Mouse (Mus musculus) forebrain, embryonic 11.5 days (tissue): ENCODE measurements around the gene Nup133. TPM values are rescaled to one million over a fixed set of nuclear protein-coding genes. Genes with fewer than 3 reads are reported as not detected.
A peak's percentile ranks its signal among the peaks of the same experiment; 100 is the strongest.

Experiments used
- ATAC-seq: fragments of 200-750 bp; cut with Nextera tagmentation; replicated peaks from 2 replicates; pipeline ENCODE4 v1.8.0; 2017; ENCODE audit warnings: moderate TSS enrichment; ENCODE audit not compliant: low FRiP score
- DNase-seq: peaks from one replicate; pipeline ENCODE4 v3.0.0-alpha.2; 2017; ENCODE audit warnings: low spot score
- H3K27ac ChIP-seq: fragments of 300-500 bp; sonication (generic); 2 replicates; pipeline ENCODE4 v1.5.1; 2014; ENCODE audit warnings: low read depth, low read length
- H3K27me3 ChIP-seq: fragments of 300-500 bp; sonication (generic); 2 replicates; pipeline ENCODE4 v1.6.1; 2014; ENCODE audit warnings: mild to moderate bottlenecking, low read length, mixed read lengths; ENCODE audit not compliant: control insufficient read depth, insufficient read depth
- H3K36me3 ChIP-seq: fragments of 300-500 bp; sonication (generic); 2 replicates; pipeline ENCODE4 v1.6.1; 2014; ENCODE audit warnings: mild to moderate bottlenecking, low read length, moderate library complexity, mixed read lengths; ENCODE audit not compliant: control insufficient read depth, insufficient read depth
- H3K4me1 ChIP-seq: fragments of 300-500 bp; sonication (generic); replicated peaks from 2 replicates; pipeline ENCODE4 v1.6.1; 2014; ENCODE audit warnings: low read length, mixed read lengths; ENCODE audit not compliant: control insufficient read depth, insufficient read depth
- H3K4me2 ChIP-seq: fragments of 300-500 bp; sonication (generic); 2 replicates; pipeline ENCODE4 v1.6.1; 2014; ENCODE audit warnings: low read depth, mild to moderate bottlenecking, low read length, moderate library complexity, mixed read lengths; ENCODE audit not compliant: severe bottlenecking
- H3K4me3 ChIP-seq: fragments of 300-500 bp; sonication (generic); 2 replicates; pipeline ENCODE4 v1.5.1; 2014; ENCODE audit warnings: low read depth, low read length
- H3K9ac ChIP-seq: fragments of 300-500 bp; sonication (generic); 2 replicates; pipeline ENCODE4 v1.6.1; 2014; ENCODE audit warnings: low read length
- H3K9me3 ChIP-seq: fragments of 300-500 bp; sonication (generic); 2 replicates; pipeline ENCODE4 v1.6.1; 2016; ENCODE audit warnings: low read length, mixed read lengths; ENCODE audit not compliant: control insufficient read depth
- WGBS: fragments of 180-500 bp; shearing (Covaris S2); extraction: QIAGEN DNeasy Blood & Tissue Kit; methylation state at CpG from one replicate; pipeline ENCODE4 v1.1.7; 2014; 5-methylcytosine and 5-hydroxymethylcytosine counted together
- polyA plus RNA-seq: library from polyadenylated mRNA; unstranded; fragments of >200 nt; fragmentation: Nextera tagmentation; extraction: Ambion mirVana; gene quantifications from 2 replicates; pipeline ENCODE4 v1.2.1, GENCODE M21; 2014

The Nup133 gene
- polyA plus RNA-seq, 1 experiment from 2014 or later = 60.6 TPM

- ATAC-seq (no peak), DNase-seq (no peak)
- H3K9me3 ChIP-seq = no peaks in the 10 kb centered on the region
- no peaks in the 10 kb centered on the region for H3K4me1 ChIP-seq
- no peak overlapping the region for H3K9ac ChIP-seq
- H3K27ac ChIP-seq = no peak overlapping the region
- 92% methylated on average over 3 of the region's 3 CpGs for WGBS
- no peaks in the 10 kb centered on the region for H3K27me3 ChIP-seq
- H3K4me2 ChIP-seq = no peak overlapping the region
- no peak overlapping the region for H3K4me3 ChIP-seq
- no peaks in the 10 kb centered on the region; the same call in 1 of the 2 replicates for H3K36me3 ChIP-seq
Observed at GRCm38 (mm10) chr8:123925671-123926070, 23.4 kb downstream of the Nup133 start.

- Histone ChIP-seq H3K27me3 (no peaks in the 10 kb centered on the region), H3K27ac (no peak overlapping the region), H3K9me3 (no peaks in the 10 kb centered on the region), H3K4me2 (no peak overlapping the region), H3K36me3 (no peaks in the 10 kb centered on the region; the same call in 1 of the 2 replicates), H3K9ac (no peak overlapping the region), H3K4me1 (no peaks in the 10 kb centered on the region), H3K4me3 (no peak overlapping the region)
- 15% methylated on average over 2 of the region's 2 CpGs for WGBS
- ATAC-seq (peak; percentile 33; the same call in 1 of the 2 replicates), DNase-seq (peak; percentile 87)
Observed at GRCm38 (mm10) chr8:123924719-123925118, 24.3 kb downstream of the Nup133 start.

GRCm38 (mm10) chr8:123914635-123915034 lies 34.4 kb downstream of the Nup133 start:
- H3K27ac ChIP-seq = no peak overlapping the region
- DNase-seq = no peak
- 95% methylated on average over 3 of the region's 3 CpGs for WGBS
- H3K4me3 ChIP-seq = no peak overlapping the region
- no peaks in the 10 kb centered on the region for H3K27me3 ChIP-seq
- H3K36me3 ChIP-seq = peaks cover 9% of the 10 kb centered on the region
- no peak for ATAC-seq
- H3K9me3 ChIP-seq = no peaks in the 10 kb centered on the region
- no peak overlapping the region for H3K9ac ChIP-seq
- H3K4me2 ChIP-seq = no peak overlapping the region
- H3K4me1 ChIP-seq = no peaks in the 10 kb centered on the region

- Histone ChIP-seq H3K27me3 (no peaks in the 10 kb centered on the region), H3K36me3 (peaks cover 13% of the 10 kb centered on the region), H3K4me3 (no peak overlapping the region), H3K9me3 (no peaks in the 10 kb centered on the region), H3K4me1 (no peaks in the 10 kb centered on the region), H3K27ac (no peak overlapping the region), H3K4me2 (no peak overlapping the region), H3K9ac (no peak overlapping the region)
- WGBS = 90% methylated on average over 4 of the region's 4 CpGs
- no peak for ATAC-seq
- DNase-seq = no peak
Observed at GRCm38 (mm10) chr8:123912265-123912664, 36.8 kb downstream of the Nup133 start.

- Histone ChIP-seq H3K4me3 (no peak overlapping the region), H3K36me3 (peaks cover 19% of the 10 kb centered on the region), H3K4me1 (no peaks in the 10 kb centered on the region), H3K4me2 (no peak overlapping the region), H3K9me3 (no peaks in the 10 kb centered on the region), H3K9ac (no peak overlapping the region), H3K27me3 (no peaks in the 10 kb centered on the region), H3K27ac (no peak overlapping the region)
- ATAC-seq = no peak
- WGBS = 96% methylated on average over 6 of the region's 6 CpGs
- DNase-seq = no peak
Observed at GRCm38 (mm10) chr8:123907604-123908003, 41.5 kb downstream of the Nup133 start.

- DNase-seq = no peak
- no peak overlapping the region for H3K4me2 ChIP-seq
- peaks cover 11% of the 10 kb centered on the region; the same call in 1 of the 2 replicates for H3K36me3 ChIP-seq
- no peaks in the 10 kb centered on the region for H3K9me3 ChIP-seq
- no peaks in the 10 kb centered on the region for H3K4me1 ChIP-seq
- WGBS = 91% methylated on average over 7 of the region's 7 CpGs
- H3K27ac ChIP-seq = no peak overlapping the region
- H3K9ac ChIP-seq = no peak overlapping the region
- H3K27me3 ChIP-seq = no peaks in the 10 kb centered on the region
- ATAC-seq = no peak
- no peak overlapping the region for H3K4me3 ChIP-seq
Observed at GRCm38 (mm10) chr8:123902653-123903052, 46.4 kb downstream of the Nup133 start.

- no peak for ATAC-seq
- no peaks in the 10 kb centered on the region for H3K9me3 ChIP-seq
- no peak overlapping the region for H3K9ac ChIP-seq
- no peak overlapping the region for H3K4me2 ChIP-seq
- WGBS = 93% methylated on average over 7 of the region's 7 CpGs
- no peak overlapping the region for H3K4me3 ChIP-seq
- peaks cover 11% of the 10 kb centered on the region; the same call in 1 of the 2 replicates for H3K36me3 ChIP-seq
- no peaks in the 10 kb centered on the region for H3K4me1 ChIP-seq
- no peak overlapping the region for H3K27ac ChIP-seq
- peaks cover 11% of the 10 kb centered on the region for H3K27me3 ChIP-seq
- no peak for DNase-seq
Observed at GRCm38 (mm10) chr8:123899366-123899765, 49.7 kb downstream of the Nup133 start.

- Histone ChIP-seq H3K4me1 (no peaks in the 10 kb centered on the region), H3K27ac (no peak overlapping the region), H3K27me3 (peaks cover 19% of the 10 kb centered on the region), H3K9ac (no peak overlapping the region), H3K36me3 (peaks cover 8% of the 10 kb centered on the region; the same call in 1 of the 2 replicates), H3K9me3 (no peaks in the 10 kb centered on the region), H3K4me2 (no peak overlapping the region), H3K4me3 (no peak overlapping the region)
- 89% methylated on average over 5 of the region's 5 CpGs for WGBS
- DNase-seq (no peak), ATAC-seq (no peak)
Observed at GRCm38 (mm10) chr8:123898576-123898975, 50.5 kb downstream of the Nup133 start.

GRCm38 (mm10) chr8:123896774-123897173 lies 52.3 kb downstream of the Nup133 start:
- Histone ChIP-seq H3K9ac (no peak overlapping the region), H3K9me3 (no peaks in the 10 kb centered on the region), H3K4me1 (no peaks in the 10 kb centered on the region; the same call in 1 of the 2 replicates), H3K4me3 (no peak overlapping the region), H3K4me2 (no peak overlapping the region), H3K27ac (no peak overlapping the region), H3K36me3 (no peaks in the 10 kb centered on the region; the same call in 1 of the 2 replicates), H3K27me3 (peaks cover 37% of the 10 kb centered on the region)
- DNase-seq (no peak), ATAC-seq (no peak)
- 56% methylated on average over 10 of the region's 10 CpGs for WGBS
